Mouse (Mus musculus): ENCODE results near the gene Tex12. TPM values are rescaled to one million over a fixed set of nuclear protein-coding genes. Genes with fewer than 3 reads are reported as not detected.

Tex12 gene
- polyA plus RNA-seq, 1 experiment from 2014 or later: 0.19 TPM

DNA sequence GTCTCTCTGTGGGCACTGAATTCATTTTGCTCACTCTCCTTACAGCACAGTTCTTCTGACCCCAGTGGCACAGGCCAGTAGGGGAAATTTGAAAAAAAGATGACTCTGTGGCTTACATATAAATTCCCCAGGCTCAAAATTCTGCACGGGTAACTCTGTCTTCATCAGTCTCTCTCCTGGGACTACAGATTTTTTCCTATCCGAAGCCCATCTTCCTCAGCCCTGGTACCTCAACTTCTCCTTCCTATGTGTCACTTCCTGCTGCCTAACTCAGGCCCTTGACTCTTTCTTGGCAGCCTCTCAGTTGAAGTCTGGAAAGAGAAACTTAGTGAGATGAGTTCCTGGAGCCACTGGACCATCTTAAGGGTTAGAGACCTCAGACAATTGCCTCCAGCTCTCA, 7.6 kb downstream of the Tex12 start:
- H3K27me3 ChIP-seq (replicated peaks): no peaks in the 10 kb centered on the region
- H3K27ac ChIP-seq: no peak overlapping the region
- peaks cover 3% of the 10 kb centered on the region; the same call in 1 of the 2 replicates for H3K4me1 ChIP-seq
- WGBS: 85% methylated on average over 2 of the region's 2 CpGs
- H3K9me3 ChIP-seq: no peaks in the 10 kb centered on the region
- H3K36me3 ChIP-seq: no peaks in the 10 kb centered on the region
- H3K4me2 ChIP-seq (replicated peaks): no peak overlapping the region
- no peak for ATAC-seq (ENCODE audit: low FRiP score, low read depth)
- no peak overlapping the region for H3K9ac ChIP-seq
- H3K4me3 ChIP-seq: no peak overlapping the region

DNA sequence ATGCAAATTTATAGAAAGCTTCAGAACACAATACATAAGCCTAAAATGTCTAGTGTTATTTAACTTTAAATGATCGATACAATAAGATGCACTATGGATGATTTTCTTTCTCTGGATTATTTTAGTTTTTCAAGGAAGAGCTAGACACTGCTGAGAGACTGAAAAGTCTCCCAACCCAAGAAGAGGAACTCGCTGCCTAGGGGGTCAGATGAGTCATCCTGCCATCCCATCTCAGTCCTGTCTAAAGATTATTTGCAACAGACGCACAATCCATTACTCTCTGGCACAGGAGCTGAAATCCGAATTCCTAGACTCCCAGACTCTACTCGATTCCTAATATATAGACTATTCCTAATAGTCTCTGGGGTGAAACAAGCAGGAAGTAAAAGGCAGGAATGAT, 8.9 kb downstream of the Tex12 start:
- Histone ChIP-seq H3K27ac (no peak overlapping the region), H3K36me3 (no peaks in the 10 kb centered on the region), H3K4me3 (no peak overlapping the region), H3K9me3 (no peaks in the 10 kb centered on the region), H3K4me1 (peaks cover 3% of the 10 kb centered on the region; the same call in 1 of the 2 replicates), H3K4me2 (replicated peaks) (no peak overlapping the region), H3K27me3 (replicated peaks) (no peaks in the 10 kb centered on the region), H3K9ac (no peak overlapping the region)
- WGBS: 88% methylated on average over 5 of the region's 5 CpGs
- no peak for ATAC-seq (ENCODE audit: low FRiP score, low read depth)

- no peak overlapping the region for H3K27ac ChIP-seq
- H3K27me3 ChIP-seq (replicated peaks): no peaks in the 10 kb centered on the region
- no peak overlapping the region for H3K4me2 ChIP-seq (replicated peaks)
- no peaks in the 10 kb centered on the region for H3K36me3 ChIP-seq
- no peak for ATAC-seq (ENCODE audit: low FRiP score, low read depth)
- WGBS: 86% methylated on average over 4 of the region's 4 CpGs
- H3K9me3 ChIP-seq: no peaks in the 10 kb centered on the region
- no peak overlapping the region for H3K9ac ChIP-seq
- no peak overlapping the region for H3K4me3 ChIP-seq
- no peaks in the 10 kb centered on the region for H3K4me1 ChIP-seq
Measured at GRCm38 (mm10) chr9:50548936-50549335, 12.2 kb downstream of the Tex12 start.

DNA sequence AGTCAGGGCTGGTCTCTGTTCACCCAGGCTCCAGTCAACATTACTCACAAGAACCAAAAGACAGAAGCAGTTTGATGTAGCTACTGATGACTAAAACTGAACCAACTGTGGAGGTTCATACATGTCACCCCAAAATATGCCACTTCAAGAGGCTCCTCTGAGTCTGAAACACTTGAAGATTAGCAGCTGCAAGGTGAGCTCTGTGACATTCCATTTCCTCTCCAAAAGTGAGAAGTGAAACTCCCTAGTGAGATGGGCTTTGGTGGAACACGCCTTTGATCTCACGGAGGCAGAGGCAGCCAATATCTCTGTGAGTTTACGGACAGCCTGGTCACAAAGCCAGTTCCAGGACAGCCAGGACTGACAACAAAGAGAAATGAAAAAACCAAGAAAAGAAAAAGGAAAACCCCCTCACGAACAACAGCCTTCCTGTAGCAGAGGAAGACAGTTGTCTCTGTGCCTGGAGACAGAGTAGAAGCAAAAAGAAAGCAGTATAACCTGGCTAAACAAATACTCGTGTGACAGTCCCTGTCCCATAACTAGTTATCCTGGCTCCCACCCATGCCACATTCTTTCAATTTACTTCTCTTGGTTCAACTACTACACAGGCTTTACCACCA, 13.2 kb downstream of the Tex12 start:
- Histone ChIP-seq H3K9me3 (no peaks in the 10 kb centered on the region), H3K27me3 (replicated peaks) (no peaks in the 10 kb centered on the region), H3K9ac (no peak overlapping the region), H3K4me2 (replicated peaks) (no peak overlapping the region), H3K36me3 (no peaks in the 10 kb centered on the region), H3K4me1 (no peaks in the 10 kb centered on the region), H3K27ac (no peak overlapping the region), H3K4me3 (no peak overlapping the region)
- WGBS: 58% methylated on average over 5 of the region's 5 CpGs
- no peak for ATAC-seq (ENCODE audit: low FRiP score, low read depth)

GRCm38 (mm10) chr9:50542401-50542800, 18.7 kb downstream of the Tex12 start:
- Histone ChIP-seq H3K27me3 (replicated peaks) (no peaks in the 10 kb centered on the region), H3K4me2 (replicated peaks) (no peak overlapping the region), H3K4me1 (no peaks in the 10 kb centered on the region), H3K4me3 (no peak overlapping the region), H3K27ac (no peak overlapping the region), H3K36me3 (no peaks in the 10 kb centered on the region), H3K9ac (no peak overlapping the region), H3K9me3 (no peaks in the 10 kb centered on the region)
- 83% methylated on average over 9 of the region's 9 CpGs for WGBS
- ATAC-seq (ENCODE audit: low FRiP score, low read depth): no peak

DNA sequence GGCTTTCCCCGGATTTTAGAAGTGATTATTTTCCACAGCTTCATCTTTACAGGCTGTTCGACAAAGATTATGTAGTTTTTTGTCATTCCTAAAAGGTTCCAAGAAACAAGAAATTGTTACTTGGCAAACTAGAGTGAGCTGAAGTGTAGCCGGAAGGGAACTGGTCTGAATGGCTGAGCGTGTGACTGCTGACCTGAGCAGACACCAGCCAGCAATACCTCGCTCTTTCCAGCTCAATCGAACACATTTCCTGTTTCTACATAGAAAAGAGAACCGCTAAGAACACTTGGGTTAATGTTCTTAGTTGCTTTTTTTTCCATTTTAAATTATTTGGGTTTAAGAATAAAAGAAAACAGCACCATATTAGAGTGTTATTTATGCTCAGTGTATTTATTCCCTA, 21.0 kb downstream of the Tex12 start:
- Histone ChIP-seq H3K9ac (no peak overlapping the region), H3K4me1 (no peaks in the 10 kb centered on the region), H3K36me3 (no peaks in the 10 kb centered on the region), H3K4me3 (no peak overlapping the region), H3K27me3 (replicated peaks) (no peaks in the 10 kb centered on the region), H3K4me2 (replicated peaks) (no peak overlapping the region), H3K9me3 (no peaks in the 10 kb centered on the region), H3K27ac (no peak overlapping the region)
- ATAC-seq (ENCODE audit: low FRiP score, low read depth): no peak
- 81% methylated on average over 7 of the region's 7 CpGs for WGBS

- Histone ChIP-seq H3K4me3 (no peak overlapping the region), H3K27ac (no peak overlapping the region), H3K9me3 (no peaks in the 10 kb centered on the region), H3K27me3 (replicated peaks) (no peaks in the 10 kb centered on the region), H3K4me2 (replicated peaks) (no peak overlapping the region), H3K9ac (no peak overlapping the region), H3K36me3 (no peaks in the 10 kb centered on the region), H3K4me1 (no peaks in the 10 kb centered on the region)
- whole genome bisulfite sequencing: 77% methylated on average over 4 of the region's 4 CpGs
- ATAC-seq (ENCODE audit: low FRiP score, low read depth): no peak
Measured at GRCm38 (mm10) chr9:50537295-50537694, 23.8 kb downstream of the Tex12 start.

GRCm38 (mm10) chr9:50536603-50537135, 24.5 kb downstream of the Tex12 start:
- no peak overlapping the region for H3K27ac ChIP-seq
- no peak overlapping the region for H3K4me3 ChIP-seq
- H3K27me3 ChIP-seq (replicated peaks): no peaks in the 10 kb centered on the region
- 80% methylated on average over 7 of the region's 7 CpGs for WGBS
- H3K36me3 ChIP-seq: no peaks in the 10 kb centered on the region
- H3K9me3 ChIP-seq: no peaks in the 10 kb centered on the region
- no peak overlapping the region for H3K9ac ChIP-seq
- H3K4me1 ChIP-seq: no peaks in the 10 kb centered on the region
- no peak for ATAC-seq (ENCODE audit: low FRiP score, low read depth)
- no peak overlapping the region for H3K4me2 ChIP-seq (replicated peaks)

- Histone ChIP-seq H3K9ac (no peak overlapping the region), H3K36me3 (no peaks in the 10 kb centered on the region), H3K4me2 (replicated peaks) (no peak overlapping the region), H3K4me1 (no peaks in the 10 kb centered on the region), H3K4me3 (no peak overlapping the region), H3K27me3 (replicated peaks) (no peaks in the 10 kb centered on the region), H3K9me3 (no peaks in the 10 kb centered on the region), H3K27ac (no peak overlapping the region)
- ATAC-seq (ENCODE audit: low FRiP score, low read depth): no peak
- WGBS: 88% methylated on average over 5 of the region's 5 CpGs
Measured at GRCm38 (mm10) chr9:50535930-50536329, 25.2 kb downstream of the Tex12 start.

DNA sequence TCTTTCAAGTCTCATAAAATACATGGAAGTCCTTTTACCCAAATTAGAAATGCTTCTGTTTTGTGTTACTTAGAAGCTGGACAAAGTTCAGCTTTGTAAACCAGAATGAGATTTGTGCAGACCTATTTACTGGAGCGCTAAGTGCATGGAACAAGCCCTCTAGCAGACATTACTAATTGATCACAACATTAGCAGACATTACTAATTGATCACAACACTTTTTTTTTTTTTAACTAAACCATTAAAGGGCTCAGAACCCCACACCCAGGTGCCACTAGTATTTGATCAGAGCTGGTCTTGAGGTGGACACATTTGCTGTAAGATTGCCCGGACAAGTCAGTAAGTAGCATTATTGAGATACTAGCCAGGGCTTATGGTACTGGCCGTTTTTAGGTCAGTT, 27.3 kb downstream of the Tex12 start:
- no peak for ATAC-seq (ENCODE audit: low FRiP score, low read depth)
- H3K9ac ChIP-seq: no peak overlapping the region
- no peaks in the 10 kb centered on the region for H3K36me3 ChIP-seq
- H3K9me3 ChIP-seq: no peaks in the 10 kb centered on the region
- no peak overlapping the region for H3K27ac ChIP-seq
- no peak overlapping the region for H3K4me2 ChIP-seq (replicated peaks)
- no peak overlapping the region for H3K4me3 ChIP-seq
- H3K4me1 ChIP-seq: no peaks in the 10 kb centered on the region
- no peaks in the 10 kb centered on the region for H3K27me3 ChIP-seq (replicated peaks)
- WGBS: 81% methylated on average over 3 of the region's 3 CpGs

GRCm38 (mm10) chr9:50533328-50533727, 27.8 kb downstream of the Tex12 start:
- 84% methylated on average over 11 of the region's 11 CpGs for WGBS

GRCm38 (mm10) chr9:50530890-50531289, 30.2 kb downstream of the Tex12 start:
- no peak overlapping the region for H3K4me2 ChIP-seq (replicated peaks)
- 51% methylated on average over 2 of the region's 2 CpGs for WGBS
- H3K9me3 ChIP-seq: no peaks in the 10 kb centered on the region
- H3K27me3 ChIP-seq (replicated peaks): no peaks in the 10 kb centered on the region
- no peak overlapping the region for H3K4me3 ChIP-seq
- H3K27ac ChIP-seq: no peak overlapping the region
- no peak for ATAC-seq (ENCODE audit: low FRiP score, low read depth)
- H3K9ac ChIP-seq: no peak overlapping the region
- no peaks in the 10 kb centered on the region for H3K36me3 ChIP-seq
- peaks cover 10% of the 10 kb centered on the region for H3K4me1 ChIP-seq

More at GRCm38 (mm10) chr9:50533328-50533727, 27.8 kb downstream of the Tex12 start:
- no peaks in the 10 kb centered on the region for H3K36me3 ChIP-seq
- no peaks in the 10 kb centered on the region for H3K9me3 ChIP-seq
- no peak for ATAC-seq (ENCODE audit: low FRiP score, low read depth)
- no peak overlapping the region for H3K27ac ChIP-seq
- no peaks in the 10 kb centered on the region for H3K4me1 ChIP-seq
- no peaks in the 10 kb centered on the region for H3K27me3 ChIP-seq (replicated peaks)
- no peak overlapping the region for H3K9ac ChIP-seq
- H3K4me3 ChIP-seq: no peak overlapping the region
- no peak overlapping the region for H3K4me2 ChIP-seq (replicated peaks)

- Histone ChIP-seq H3K9me3 (no peaks in the 10 kb centered on the region), H3K4me1 (peaks cover 10% of the 10 kb centered on the region), H3K4me3 (peak within 1 kb of the TSS; percentile 82), H3K27me3 (replicated peaks) (no peaks in the 10 kb centered on the region), H3K9ac (peak within 1 kb of the TSS; percentile 71), H3K27ac (peak within 1 kb of the TSS; percentile 37; the same call in 1 of the 2 replicates), H3K4me2 (replicated peaks) (peak within 1 kb of the TSS; percentile 62), H3K36me3 (peaks cover 6% of the 10 kb centered on the region)
- peak; percentile 98 for ATAC-seq (ENCODE audit: low FRiP score, low read depth)
- under 1% methylated on average over 54 of the region's 54 CpGs for WGBS
Measured at GRCm38 (mm10) chr9:50528293-50528892, 32.7 kb downstream of the Tex12 start, which contains the start of gene Pts. Gene Pts (minus strand): TSS chr9:50528724.

Measured in neural tube, embryonic 12.5 days (tissue).